Mouse (Mus musculus): Measurements from ENCODE around the gene Zscan10.

Gene Zscan10

GRCm38 (mm10) chr17:23600641-23601622 is at the start of gene Zscan10:
Gene Zscan10, plus strand, starts transcription at chr17:23600856.
- DNase-seq (ENCODE audit: low spot score in 2 of 2), result no peak

GRCm38 (mm10) chr17:23550856-23551255 is 49.8 kb upstream of the Zscan10 start:
- peak in 1 of 2 experiments; percentile 26 for DNase-seq (ENCODE audit: low spot score in 2 of 2)

- DNase-seq (ENCODE audit: low spot score in 2 of 2), result no peak
Observed at GRCm38 (mm10) chr17:23551416-23551815, 49.2 kb upstream of the Zscan10 start.

- no peak for DNase-seq (ENCODE audit: low spot score in 2 of 2)
Observed at GRCm38 (mm10) chr17:23551963-23552362, 48.7 kb upstream of the Zscan10 start.

- no peak for DNase-seq (ENCODE audit: low spot score in 2 of 2)
Observed at GRCm38 (mm10) chr17:23552896-23553633, 47.6 kb upstream of the Zscan10 start.

GRCm38 (mm10) chr17:23553634-23554120 is 47.0 kb upstream of the Zscan10 start:
- DNase-seq (ENCODE audit: low spot score in 2 of 2), result no peak

- DNase-seq (ENCODE audit: low spot score in 2 of 2), result no peak
Observed at GRCm38 (mm10) chr17:23554321-23554720, 46.3 kb upstream of the Zscan10 start.

- no peak for DNase-seq (ENCODE audit: low spot score in 2 of 2)
Observed at GRCm38 (mm10) chr17:23555243-23555916, 45.3 kb upstream of the Zscan10 start.

GRCm38 (mm10) chr17:23559767-23560166 is 40.9 kb upstream of the Zscan10 start:
- peak in 1 of 2 experiments; percentile 46 for DNase-seq (ENCODE audit: low spot score in 2 of 2)

GRCm38 (mm10) chr17:23563595-23564367 is 36.9 kb upstream of the Zscan10 start, which contains the start of gene Zfp213:
Gene Zfp213, minus strand, starts transcription at chr17:23564238.
- peak; percentile 88 to 92 for DNase-seq (ENCODE audit: low spot score in 2 of 2)

GRCm38 (mm10) chr17:23564368-23564715 is 36.3 kb upstream of the Zscan10 start:
- no peak for DNase-seq (ENCODE audit: low spot score in 2 of 2)

GRCm38 (mm10) chr17:23566787-23567186 is 33.9 kb upstream of the Zscan10 start:
- no peak for DNase-seq (ENCODE audit: low spot score in 2 of 2)

GRCm38 (mm10) chr17:23568370-23568769 is 32.3 kb upstream of the Zscan10 start:
- DNase-seq (ENCODE audit: low spot score in 2 of 2), result no peak

- peak; percentile 42 to 57 for DNase-seq (ENCODE audit: low spot score in 2 of 2)
Observed at GRCm38 (mm10) chr17:23570017-23570416, 30.6 kb upstream of the Zscan10 start.

- DNase-seq (ENCODE audit: low spot score in 2 of 2), result no peak
Observed at GRCm38 (mm10) chr17:23571084-23571483, 29.6 kb upstream of the Zscan10 start.

GRCm38 (mm10) chr17:23572059-23572458 is 28.6 kb upstream of the Zscan10 start:
- no peak for DNase-seq (ENCODE audit: low spot score in 2 of 2)

GRCm38 (mm10) chr17:23574130-23574529 is 26.5 kb upstream of the Zscan10 start:
- DNase-seq (ENCODE audit: low spot score in 2 of 2), result no peak

- no peak for DNase-seq (ENCODE audit: low spot score in 2 of 2)
Observed at GRCm38 (mm10) chr17:23575951-23576552, 24.6 kb upstream of the Zscan10 start.

- no peak for DNase-seq (ENCODE audit: low spot score in 2 of 2)
Observed at GRCm38 (mm10) chr17:23584786-23585185, 15.9 kb upstream of the Zscan10 start.

GRCm38 (mm10) chr17:23585721-23586491 is 14.8 kb upstream of the Zscan10 start:
- DNase-seq (ENCODE audit: low spot score in 2 of 2), result no peak

Data from natural killer cell, adult 2 months (primary cell).